Mouse (Mus musculus): ENCODE results near the gene 4931414P19Rik.

DNA sequence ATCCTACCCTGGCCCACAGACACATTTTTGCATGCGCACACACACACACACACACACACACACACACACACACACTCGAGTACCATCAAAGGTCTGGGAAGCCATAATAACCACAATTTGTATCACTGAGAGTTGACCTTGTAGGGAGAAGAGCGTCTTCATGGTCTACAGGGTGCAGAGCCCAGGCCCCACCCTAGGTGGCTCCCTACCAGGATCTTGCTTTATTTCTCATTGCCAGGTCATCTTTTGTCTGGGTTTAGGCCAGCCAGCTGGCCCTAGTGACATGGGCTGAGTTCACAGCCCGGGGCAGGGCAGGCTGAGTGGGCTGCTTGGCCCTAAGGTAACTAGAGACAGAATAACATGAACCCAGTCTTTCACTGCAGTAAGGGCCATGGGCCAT is 28.4 kb upstream of the 4931414P19Rik start:
- TF ChIP-seq CTCF (IDR thresholded peaks at IDR 0.05; ENCODE audit: low read depth, low read length) (peak; percentile 18), POLR2A (IDR thresholded peaks at IDR 0.05; ENCODE audit: insufficient read depth, low read length) (no peak), EP300 (IDR thresholded peaks at IDR 0.05; ENCODE audit: insufficient read depth, low read depth, low read length) (no peak)
